Mouse (Mus musculus) c-Kit-positive CD71-negative TER-119-negative erythroid progenitor cells, embryonic 14.5 days (primary cell): ENCODE measurements around the gene Tulp4.
"Not testable (repeated sequence)": the region's sequence is repeated elsewhere in the genome, so short reads cannot be mapped to it uniquely, and the experiment has no call there.

Source experiments
- DNase-seq: peaks from one replicate; pipeline ENCODE4 v3.0.0-alpha.2; 2013; ENCODE audit warnings: low read depth

Gene Tulp4

GRCm38 (mm10) chr17:6189207-6189606 is 83.0 kb downstream of the Tulp4 start:
- no peak for DNase-seq

- no peak for DNase-seq
These were observed 86.0 kb downstream of the Tulp4 start for GRCm38 (mm10) chr17:6192275-6192674.

GRCm38 (mm10) chr17:6195390-6195789 is 89.2 kb downstream of the Tulp4 start:
- no peak for DNase-seq

GRCm38 (mm10) chr17:6197491-6197890 is 91.3 kb downstream of the Tulp4 start:
- no peak for DNase-seq

- DNase-seq: no peak
These were observed 92.4 kb downstream of the Tulp4 start for GRCm38 (mm10) chr17:6198670-6199069.

- DNase-seq: no peak
These were observed 92.9 kb downstream of the Tulp4 start for GRCm38 (mm10) chr17:6199166-6199565.

- no peak for DNase-seq
These were observed 95.4 kb downstream of the Tulp4 start for GRCm38 (mm10) chr17:6201522-6202250.

GRCm38 (mm10) chr17:6202389-6203110 is 96.3 kb downstream of the Tulp4 start:
- DNase-seq: no peak

GRCm38 (mm10) chr17:6203126-6203525 is 96.9 kb downstream of the Tulp4 start:
- no peak for DNase-seq

GRCm38 (mm10) chr17:6203795-6204194 is 97.6 kb downstream of the Tulp4 start:
- DNase-seq: no peak

- no peak for DNase-seq
These were observed 105.5 kb downstream of the Tulp4 start for GRCm38 (mm10) chr17:6211721-6212120.

GRCm38 (mm10) chr17:6215640-6216039 is 109.4 kb downstream of the Tulp4 start:
- DNase-seq: no peak

GRCm38 (mm10) chr17:6216514-6216913 is 110.3 kb downstream of the Tulp4 start:
- no peak for DNase-seq

GRCm38 (mm10) chr17:6232633-6233032 is 126.4 kb downstream of the Tulp4 start:
- not testable (repeated sequence) for DNase-seq

GRCm38 (mm10) chr17:6251298-6251697 is 145.1 kb downstream of the Tulp4 start:
- not testable (repeated sequence) for DNase-seq

GRCm38 (mm10) chr17:6256400-6257069 is 150.3 kb downstream of the Tulp4 start, which contains the start of gene Tmem181a:
TSS of gene Tmem181a (plus strand) at chr17:6256860.
- DNase-seq: not testable (repeated sequence)

- not testable (repeated sequence) for DNase-seq
These were observed 150.8 kb downstream of the Tulp4 start for GRCm38 (mm10) chr17:6257070-6257456.

GRCm38 (mm10) chr17:6269876-6270831 is 163.9 kb downstream of the Tulp4 start:
- not testable (repeated sequence) for DNase-seq

- DNase-seq: not testable (repeated sequence)
These were observed 164.6 kb downstream of the Tulp4 start for GRCm38 (mm10) chr17:6270840-6271239.

- DNase-seq: not testable (repeated sequence)
These were observed 165.7 kb downstream of the Tulp4 start for GRCm38 (mm10) chr17:6271970-6272369.

- DNase-seq: not testable (repeated sequence)
These were observed 168.5 kb downstream of the Tulp4 start for GRCm38 (mm10) chr17:6274693-6275092.

GRCm38 (mm10) chr17:6279205-6279604 is 173.0 kb downstream of the Tulp4 start:
- DNase-seq: not testable (repeated sequence)
